Mouse (Mus musculus) ES-Bruce4 (cell line): ENCODE data around the gene 4931406P16Rik.

Experiments
- CTCF ChIP-seq: IDR thresholded peaks from one replicate; pipeline ENCODE4 v1.8.1; 2011; ENCODE audit warnings: low read depth, low read length
- POLR2A ChIP-seq: IDR thresholded peaks from one replicate; pipeline ENCODE4 v1.8.1; 2011; ENCODE audit warnings: low read length; ENCODE audit not compliant: insufficient read depth

DNA sequence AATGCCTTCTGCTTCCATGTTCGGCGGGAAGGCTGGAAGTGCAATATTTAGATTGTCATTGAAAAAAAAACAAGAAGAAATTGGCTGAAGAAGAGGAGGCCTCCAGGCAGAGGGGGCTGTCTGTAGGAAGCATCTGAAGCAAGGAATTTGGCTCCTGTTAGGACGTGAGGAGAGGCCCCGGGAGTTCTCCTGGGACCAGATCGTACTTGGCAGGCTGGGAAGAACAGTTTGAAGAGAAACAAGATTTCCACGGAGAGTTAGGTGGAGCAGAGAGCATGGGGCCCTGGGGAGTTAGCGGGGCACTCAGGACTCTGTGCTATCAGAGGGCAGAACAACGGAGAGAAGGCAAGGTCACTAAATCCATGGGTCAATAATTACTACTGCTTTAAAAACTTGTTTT lies 10.0 kb upstream of the 4931406P16Rik start:
- TF ChIP-seq CTCF (no peak), POLR2A (no peak)
